Mouse (Mus musculus) kidney, embryonic 16.5 days (tissue): ENCODE measurements around the gene Rce1. TPM values are rescaled to one million over a fixed set of nuclear protein-coding genes. Genes with fewer than 3 reads are reported as not detected.

ENCODE experiments used
- ATAC-seq: fragments of 200-750 bp; cut with Nextera tagmentation; 2 replicates; pipeline ENCODE4 v1.8.0; 2017; ENCODE audit warnings: moderate TSS enrichment; ENCODE audit not compliant: low FRiP score, low TSS enrichment
- H3K27ac ChIP-seq: fragments of 300-500 bp; sonication (generic); 2 replicates; pipeline ENCODE4 v1.5.1; 2014; ENCODE audit warnings: low read length
- H3K27me3 ChIP-seq: fragments of 300-500 bp; sonication (generic); 2 replicates; pipeline ENCODE4 v1.6.1; 2014; ENCODE audit warnings: low read length, control low read depth, mixed read lengths; ENCODE audit not compliant: insufficient read depth
- H3K36me3 ChIP-seq: fragments of 300-500 bp; sonication (generic); 2 replicates; pipeline ENCODE4 v1.6.1; 2014; ENCODE audit warnings: low read length, control low read depth, mixed read lengths; ENCODE audit not compliant: insufficient read depth
- H3K4me1 ChIP-seq: fragments of 300-500 bp; sonication (generic); 2 replicates; pipeline ENCODE4 v1.6.1; 2014; ENCODE audit warnings: low read length, control low read depth, mixed read lengths; ENCODE audit not compliant: insufficient read depth
- H3K4me2 ChIP-seq: fragments of 300-500 bp; sonication (generic); replicated peaks from 2 replicates; pipeline ENCODE4 v1.6.1; 2014; ENCODE audit warnings: low read depth, low read length
- H3K4me3 ChIP-seq: fragments of 300-500 bp; sonication (generic); 2 replicates; pipeline ENCODE4 v1.5.1; 2014; ENCODE audit warnings: mild to moderate bottlenecking, low read length
- H3K9ac ChIP-seq: fragments of 300-500 bp; sonication (generic); replicated peaks from 2 replicates; pipeline ENCODE4 v1.6.1; 2014; ENCODE audit warnings: low read length
- H3K9me3 ChIP-seq: fragments of 300-500 bp; sonication (generic); 2 replicates; pipeline ENCODE4 v1.6.1; 2016; ENCODE audit warnings: low read length, control low read depth
- WGBS: fragments of 180-500 bp; shearing (Covaris S2); extraction: QIAGEN DNeasy Blood & Tissue Kit; methylation state at CpG from one replicate; pipeline ENCODE4 v1.1.7; 2014; 5-methylcytosine and 5-hydroxymethylcytosine counted together
- microRNA-seq: library from miRNA; unstranded; fragments of <30 nt; microRNA quantifications from one replicate; pipeline ENCODE4, GENCODE M21; 2016
- polyA plus RNA-seq: library from polyadenylated mRNA; unstranded; fragments of >200 nt; fragmentation: Nextera tagmentation; extraction: Ambion mirVana; gene quantifications from 2 replicates; pipeline ENCODE4 v1.2.1, GENCODE M21; 2015

Rce1 gene
- polyA plus RNA-seq, 1 experiment from 2014 or later: 96.0 TPM

DNA sequence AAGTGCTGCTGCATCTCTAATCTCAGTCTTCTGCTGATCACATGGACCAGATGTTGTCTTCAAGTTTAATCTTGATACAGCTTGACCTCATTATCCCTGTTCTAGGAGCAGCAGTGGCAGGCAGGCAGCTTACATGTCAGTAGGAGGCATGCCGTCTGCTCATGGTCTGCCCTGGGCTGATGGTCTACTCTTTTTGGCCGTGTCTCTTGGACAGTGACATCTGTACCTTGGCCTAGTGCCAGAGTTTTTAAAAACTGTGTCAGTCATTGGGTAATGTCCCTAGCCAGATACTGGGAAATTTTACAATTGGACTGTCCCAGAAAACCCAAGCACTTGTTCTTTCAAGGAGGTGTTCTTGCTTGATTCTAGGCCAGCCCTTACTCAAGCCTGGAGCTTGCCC, 46.6 kb downstream of the Rce1 start:
- no peaks in the 10 kb centered on the region for H3K36me3 ChIP-seq
- 55% methylated on average over 2 of the region's 2 CpGs for WGBS
- no peak for ATAC-seq

GRCm38 (mm10) chr19:4573241-4573640, 52.2 kb downstream of the Rce1 start:
- ATAC-seq: no peak
- no peaks in the 10 kb centered on the region for H3K4me1 ChIP-seq
- no peak overlapping the region for H3K27ac ChIP-seq
- no peak overlapping the region for H3K9ac ChIP-seq
- H3K4me2 ChIP-seq: no peak overlapping the region
- H3K36me3 ChIP-seq: no peaks in the 10 kb centered on the region
- H3K4me3 ChIP-seq: no peak overlapping the region
- no peaks in the 10 kb centered on the region for H3K27me3 ChIP-seq
- 95% methylated on average over 1 of the region's 1 CpGs for WGBS
- no peaks in the 10 kb centered on the region for H3K9me3 ChIP-seq

More for the DNA sequence above, 46.6 kb downstream of the Rce1 start:
- Histone ChIP-seq H3K4me3 (no peak overlapping the region), H3K27me3 (no peaks in the 10 kb centered on the region), H3K4me2 (no peak overlapping the region), H3K9ac (no peak overlapping the region), H3K9me3 (no peaks in the 10 kb centered on the region), H3K27ac (no peak overlapping the region), H3K4me1 (no peaks in the 10 kb centered on the region)

Small RNA genes lying within 50 kb of the gene (microRNA-seq; reads per million reads assigned to microRNA genes)
- not detected for gene Mir6986

Other genes with a start within 250 kb of the Rce1 start
- 47.5 and 56.2 TPM in 2 replicates for gene Kdm2a, start 227.4 kb downstream of the Rce1 start, polyA plus RNA-seq
- gene Rhod, start 186.2 kb downstream of the Rce1 start, polyA plus RNA-seq: 46.3 and 57.9 TPM in 2 replicates
- gene Syt12, start 148.2 kb downstream of the Rce1 start, polyA plus RNA-seq: 2.8 and 3.8 TPM in 2 replicates
- gene 2010003K11Rik, start 127.1 kb downstream of the Rce1 start, polyA plus RNA-seq: 0.22 TPM in 1 of 2 replicates, not detected in the other
- gene Pcx, start 115.2 kb downstream of the Rce1 start, polyA plus RNA-seq: 56.3 and 70.9 TPM in 2 replicates
- 4.5 and 6.0 TPM in 2 replicates for gene Lrfn4, start 10.0 kb downstream of the Rce1 start, polyA plus RNA-seq
- 2.0 and 4.3 TPM in 2 replicates for gene Gm960, start 73.0 kb upstream of the Rce1 start, polyA plus RNA-seq
- 3.2 and 3.8 TPM in 2 replicates for gene Sptbn2, start 85.5 kb upstream of the Rce1 start, polyA plus RNA-seq
- gene Rbm4b, start 130.9 kb upstream of the Rce1 start, polyA plus RNA-seq: 75.5 and 77.2 TPM in 2 replicates
- gene Rbm4, start 168.3 kb upstream of the Rce1 start, polyA plus RNA-seq: 66.0 and 82.7 TPM in 2 replicates
- gene Gm21992, start 186.0 kb upstream of the Rce1 start, polyA plus RNA-seq: 30.4 and 41.6 TPM in 2 replicates
- gene Rbm14, start 186.0 kb upstream of the Rce1 start, polyA plus RNA-seq: 104 and 108 TPM in 2 replicates
- gene Ccs, start 213.7 kb upstream of the Rce1 start, polyA plus RNA-seq: 73.0 and 82.1 TPM in 2 replicates
- not detected in 2 replicates for gene Ccdc87, start 213.7 kb upstream of the Rce1 start, polyA plus RNA-seq
- gene Ctsf, start 229.5 kb upstream of the Rce1 start, polyA plus RNA-seq: 66.6 and 76.7 TPM in 2 replicates